Mouse (Mus musculus): Measurements from ENCODE around the gene Wdsub1.

The Wdsub1 gene

GRCm38 (mm10) chr2:59841189-59841939, 41.0 kb downstream of the Wdsub1 start:
- CTCF ChIA-PET, result no interaction called here

GRCm38 (mm10) chr2:59840191-59840590, 42.2 kb downstream of the Wdsub1 start:
- CTCF ChIA-PET, result no interaction called here

GRCm38 (mm10) chr2:59839755-59840154, 42.6 kb downstream of the Wdsub1 start:
- CTCF ChIA-PET, result no interaction called here

- CTCF ChIA-PET, result no interaction called here
These were observed 43.6 kb downstream of the Wdsub1 start for GRCm38 (mm10) chr2:59838825-59839224.

- CTCF ChIA-PET, result interaction anchor here (0.7 kb wide), 1 partner anchor 407 kb away, joined by 5 read pairs; no protein-coding TSS in a partner anchor
These were observed 50.6 kb downstream of the Wdsub1 start for GRCm38 (mm10) chr2:59831831-59832230.

- CTCF ChIA-PET, result no interaction called here
These were observed 51.5 kb downstream of the Wdsub1 start for GRCm38 (mm10) chr2:59830940-59831339.

GRCm38 (mm10) chr2:59830151-59830550, 52.2 kb downstream of the Wdsub1 start:
- CTCF ChIA-PET, result no interaction called here

- CTCF ChIA-PET, result no interaction called here
These were observed 52.7 kb downstream of the Wdsub1 start for GRCm38 (mm10) chr2:59829718-59830117.

- CTCF ChIA-PET, result no interaction called here
These were observed 53.4 kb downstream of the Wdsub1 start for GRCm38 (mm10) chr2:59828777-59829508.

- CTCF ChIA-PET, result interaction anchor here (0.7 kb wide), 1 partner anchor 404 kb away, joined by 6 read pairs; no protein-coding TSS in a partner anchor
These were observed 54.2 kb downstream of the Wdsub1 start for GRCm38 (mm10) chr2:59828103-59828655.

- CTCF ChIA-PET, result no interaction called here
These were observed 57.0 kb downstream of the Wdsub1 start for GRCm38 (mm10) chr2:59825380-59825779.

- CTCF ChIA-PET, result no interaction called here
These were observed 58.1 kb downstream of the Wdsub1 start for GRCm38 (mm10) chr2:59824289-59824688.

GRCm38 (mm10) chr2:59821044-59821443, 61.3 kb downstream of the Wdsub1 start:
- CTCF ChIA-PET, result no interaction called here

- CTCF ChIA-PET, result no interaction called here
These were observed 62.3 kb downstream of the Wdsub1 start for GRCm38 (mm10) chr2:59820088-59820487.

- CTCF ChIA-PET, result no interaction called here
These were observed 63.0 kb downstream of the Wdsub1 start for GRCm38 (mm10) chr2:59819415-59819814.

GRCm38 (mm10) chr2:59818663-59819062, 63.7 kb downstream of the Wdsub1 start:
- CTCF ChIA-PET, result no interaction called here

GRCm38 (mm10) chr2:59814997-59815396, 67.4 kb downstream of the Wdsub1 start:
- CTCF ChIA-PET, result no interaction called here

- CTCF ChIA-PET, result no interaction called here
These were observed 68.9 kb downstream of the Wdsub1 start for GRCm38 (mm10) chr2:59813457-59813856.

- CTCF ChIA-PET, result no interaction called here
These were observed 69.8 kb downstream of the Wdsub1 start for GRCm38 (mm10) chr2:59812641-59813040.

GRCm38 (mm10) chr2:59811247-59811646, 71.1 kb downstream of the Wdsub1 start:
- CTCF ChIA-PET, result no interaction called here

- CTCF ChIA-PET, result interaction anchor here (0.7 kb wide), 1 partner anchor 12 kb away, joined by 3 read pairs; no protein-coding TSS in a partner anchor
These were observed 72.4 kb downstream of the Wdsub1 start for GRCm38 (mm10) chr2:59810039-59810438.

- CTCF ChIA-PET, result no interaction called here
These were observed 73.8 kb downstream of the Wdsub1 start for GRCm38 (mm10) chr2:59808608-59809007.

- CTCF ChIA-PET, result no interaction called here
These were observed 76.4 kb downstream of the Wdsub1 start for GRCm38 (mm10) chr2:59806038-59806437.

Data from spleen, embryonic (tissue).